ENCODE assay signal across 8 mouse cellular contexts in the genomic region with DNA sequence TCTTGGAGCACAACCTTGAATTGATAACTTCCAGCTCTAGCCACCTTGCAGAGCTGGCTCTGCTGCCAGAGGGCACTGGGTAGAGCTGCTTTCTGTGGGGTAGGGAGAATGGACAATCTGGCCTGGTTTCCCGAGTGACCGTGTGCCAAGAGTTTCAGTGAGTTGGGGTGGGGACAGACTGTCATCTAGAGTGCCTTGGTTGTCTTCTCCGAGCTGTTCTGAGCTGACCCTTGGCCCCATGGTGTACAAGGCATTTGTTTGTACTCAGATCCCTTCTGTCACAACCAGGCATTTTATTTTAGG. TPM values are rescaled to one million over a fixed set of nuclear protein-coding genes. Genes with fewer than 3 reads are reported as not detected.
DNase-seq lines count a peak whose midpoint lies in the region; ATAC-seq and TF ChIP-seq lines count a peak whose summit lies in the region.

No protein-coding gene starts in this region.

- H3K9me3 ChIP-seq in heart, embryonic 15.5 days (replicated peaks) = no peaks in the 10 kb centered on the region
- H3K9me3 ChIP-seq in midbrain, embryonic 12.5 days = no peaks in the 10 kb centered on the region

- H3K9ac ChIP-seq in liver, adult 2 months (ENCODE audit: low read depth, low read length) = peak overlapping the region; percentile 33
- H3K9ac ChIP-seq in heart, embryonic 15.5 days = peak overlapping the region; percentile 98
- H3K9ac ChIP-seq in midbrain, embryonic 12.5 days (replicated peaks) = 0 out of 2 replicates have a peak overlapping the region, but pooled peaks have one; percentile 98

- intact Hi-C loops in left cerebral cortex, postnatal 10 days (cut with DNase I) = loop anchor here (5.0 kb wide), 1 partner anchor 54 kb away; no protein-coding TSS in a partner anchor

- TF ChIP-seq POLR2A in liver, adult 2 months (IDR thresholded peaks at IDR 0.05; ENCODE audit: extremely low read depth, insufficient read depth, low read length) = no peak

- no peaks in the 10 kb centered on the region for H3K36me3 ChIP-seq in liver, adult 2 months (ENCODE audit: control insufficient read depth, insufficient read depth, low read length)
- no peaks in the 10 kb centered on the region for H3K36me3 ChIP-seq in heart, embryonic 15.5 days
- peaks cover 6% of the 10 kb centered on the region; the same call in 1 of the 2 replicates for H3K36me3 ChIP-seq in midbrain, embryonic 12.5 days

- no peak for ATAC-seq in heart, embryonic 15.5 days (replicated peaks; ENCODE audit: insufficient number of reproducible peaks, insufficient read depth, low FRiP score, low read depth)
- no peak for ATAC-seq in midbrain, embryonic 12.5 days (ENCODE audit: low FRiP score, low read depth)

- WGBS in liver, adult 2 months = 3% methylated on average over 3 of the region's 3 CpGs
- WGBS in heart, embryonic 15.5 days = 32% methylated on average over 3 of the region's 3 CpGs
- WGBS in midbrain, embryonic 12.5 days = 13% methylated on average over 3 of the region's 3 CpGs

- peak overlapping the region; percentile 100 for H3K27ac ChIP-seq in liver, adult 2 months (replicated peaks; ENCODE audit: insufficient read depth, low read depth, low read length)
- H3K27ac ChIP-seq in heart, embryonic 15.5 days = peak overlapping the region; percentile 47; the same call in 1 of the 2 replicates
- 0 out of 2 replicates have a peak overlapping the region, but pooled peaks have one; percentile 22 for H3K27ac ChIP-seq in midbrain, embryonic 12.5 days (replicated peaks)

- peak overlapping the region; percentile 32 for H3K4me3 ChIP-seq in liver, adult 2 months (ENCODE audit: insufficient read depth, low read depth, low read length)
- H3K4me3 ChIP-seq in heart, embryonic 15.5 days = peak overlapping the region; percentile 94
- H3K4me3 ChIP-seq in midbrain, embryonic 12.5 days = peak overlapping the region; percentile 89

- H3K4me1 ChIP-seq in liver, adult 2 months (ENCODE audit: control insufficient read depth, insufficient read depth, low read length) = peaks cover 32% of the 10 kb centered on the region
- peaks cover 49% of the 10 kb centered on the region for H3K4me1 ChIP-seq in heart, embryonic 15.5 days (replicated peaks)
- peaks cover 65% of the 10 kb centered on the region for H3K4me1 ChIP-seq in midbrain, embryonic 12.5 days

- peak; percentile 88 for DNase-seq in liver, adult 2 months (ENCODE audit: extremely low read depth, low read depth, low spot score)
- no peak for DNase-seq in liver
- peak; percentile 82 for DNase-seq in cerebellum, adult 9-11 months
- peak; percentile 63 for DNase-seq in kidney, postnatal 14 days
- no peak for DNase-seq in T-cell, adult 2 months (ENCODE audit: low spot score)
- no peak for DNase-seq in left cerebral cortex, postnatal 10 days (ENCODE audit: extremely low spot score in 1 of 2, low spot score in 2 of 2)

- peak overlapping the region; percentile 92 for H3K4me2 ChIP-seq in heart, embryonic 15.5 days
- H3K4me2 ChIP-seq in midbrain, embryonic 12.5 days (replicated peaks) = peak overlapping the region; percentile 83

- no peak for TF ChIP-seq CTCF in liver, adult 2 months (IDR thresholded peaks at IDR 0.05; ENCODE audit: low read depth, low read length)

- H3K79me2 ChIP-seq in liver, adult 2 months (ENCODE audit: control insufficient read depth, insufficient read depth, low read length) = peaks cover 26% of the 10 kb centered on the region; the same call in 1 of the 2 replicates

- no peaks in the 10 kb centered on the region for H3K27me3 ChIP-seq in liver, adult 2 months (ENCODE audit: control insufficient read depth, insufficient read depth, low read length)
- H3K27me3 ChIP-seq in heart, embryonic 15.5 days = no peaks in the 10 kb centered on the region
- H3K27me3 ChIP-seq in midbrain, embryonic 12.5 days = no peaks in the 10 kb centered on the region

RNA-seq across cellular contexts. Expression of a gene that starts 3.8 kb away (rescaled TPM):
- 5.4 and 5.6 TPM in 2 replicates for total RNA-seq in liver, adult 2 months (2014; rRNA removed)
- 9.7 and 12.7 TPM in 2 replicates for polyA plus RNA-seq in liver, adult 2 months (2012; rRNA removed)
- polyA plus RNA-seq in heart, embryonic 15.5 days (2015; fragmentation: Nextera tagmentation; extraction: Ambion mirVana) = 9.4 and 13.6 TPM in 2 replicates
- 31.1 and 32.8 TPM in 2 replicates for polyA plus RNA-seq in midbrain, embryonic 12.5 days (2016; fragmentation: Nextera tagmentation; extraction: Ambion mirVana)
- 10 to 100 TPM; 15.8 to 16.7 TPM for total RNA-seq in left cerebral cortex, postnatal 10 days (2021)

Comparison
In these comparisons a context has a peak if more than half of its experiments do, and no peak if none do; other contexts are left out.
1. DNase-seq: peak in liver, adult 2 months (single experiment), cerebellum, adult 9-11 months (single experiment) and kidney, postnatal 14 days (single experiment); none in liver (single experiment), T-cell, adult 2 months (single experiment) and left cerebral cortex, postnatal 10 days (0 of 2).
2. H3K27ac ChIP-seq: peak in every context shown above with its lines; median percentile 100 in liver, adult 2 months; 47 in heart, embryonic 15.5 days; 22 in midbrain, embryonic 12.5 days.
3. H3K4me3 ChIP-seq: peak in every context shown above with its lines; median percentile 94 in heart, embryonic 15.5 days; 89 in midbrain, embryonic 12.5 days; 32 in liver, adult 2 months.
4. H3K9ac ChIP-seq: peak in every context shown above with its lines; median percentile 98 in heart, embryonic 15.5 days; 98 in midbrain, embryonic 12.5 days; 33 in liver, adult 2 months.